Mouse (Mus musculus) left cerebral cortex, postnatal 4 days (tissue): ENCODE measurements around the gene Zfp750. TPM values are rescaled to one million over a fixed set of nuclear protein-coding genes. Genes with fewer than 3 reads are reported as not detected.

Source experiments
- DNase-seq: peaks from one replicate; pipeline ENCODE4 v3.0.0-alpha.2; 2022
- intact Hi-C: fragments of 180-260 bp; cut with DNase I; formaldehyde crosslinking; loops from one replicate; pipeline ENCODE4 v1.15.1; 2025
- total RNA-seq, 2 experiments: library from RNA; stranded (reverse); gene quantifications; 2 replicates each; pipeline ENCODE4 v1.2.3; 2021

Zfp750 gene
- total RNA-seq, 2 experiments from 2014 or later, result not detected

GRCm38 (mm10) chr11:121479476-121480203 is 39.5 kb downstream of the Zfp750 start:
- intact Hi-C loops, result loop anchor here (5.0 to 10.0 kb wide), 2 partner anchors 115 to 328 kb away; no protein-coding TSS in a partner anchor
- DNase-seq, result no peak

DNA sequence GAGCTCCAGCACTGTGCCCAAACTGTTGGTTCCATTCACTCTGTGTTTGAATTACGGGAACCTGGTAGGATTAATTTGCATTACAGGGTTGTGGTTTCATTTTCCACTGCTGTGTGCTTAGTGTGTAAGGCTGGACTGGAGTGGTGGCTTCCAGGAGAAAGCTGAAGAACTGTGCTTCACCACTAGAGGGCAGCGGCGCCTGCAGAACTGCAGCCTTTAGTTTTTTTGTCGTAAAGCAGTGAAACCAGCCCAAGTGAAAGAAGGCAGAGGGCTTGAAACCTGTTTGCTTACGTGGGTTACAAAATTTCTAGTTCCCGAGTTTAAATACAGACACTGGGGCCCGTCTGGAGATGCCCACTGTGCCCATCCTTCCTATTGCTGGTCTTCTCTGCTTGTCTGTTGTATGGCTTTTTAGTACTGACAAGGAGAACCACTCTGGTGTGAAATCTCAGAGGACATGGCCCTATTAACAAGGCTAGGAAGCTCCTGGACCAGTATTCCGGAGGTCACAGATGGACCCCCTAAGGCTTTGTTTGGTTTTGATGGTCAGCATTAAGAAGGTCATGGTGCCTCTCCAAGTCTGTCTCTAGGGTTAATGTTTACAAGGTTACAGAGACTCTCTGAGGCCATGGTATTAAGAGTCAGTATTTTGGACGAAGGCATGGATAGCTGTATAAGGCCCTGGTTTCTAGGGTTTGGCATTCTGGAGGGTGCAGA is 43.3 kb downstream of the Zfp750 start:
- DNase-seq, result peak; percentile 77
- intact Hi-C loops, result loop anchor here (5.0 to 10.0 kb wide), 2 partner anchors 119 to 331 kb away; no protein-coding TSS in a partner anchor

DNA sequence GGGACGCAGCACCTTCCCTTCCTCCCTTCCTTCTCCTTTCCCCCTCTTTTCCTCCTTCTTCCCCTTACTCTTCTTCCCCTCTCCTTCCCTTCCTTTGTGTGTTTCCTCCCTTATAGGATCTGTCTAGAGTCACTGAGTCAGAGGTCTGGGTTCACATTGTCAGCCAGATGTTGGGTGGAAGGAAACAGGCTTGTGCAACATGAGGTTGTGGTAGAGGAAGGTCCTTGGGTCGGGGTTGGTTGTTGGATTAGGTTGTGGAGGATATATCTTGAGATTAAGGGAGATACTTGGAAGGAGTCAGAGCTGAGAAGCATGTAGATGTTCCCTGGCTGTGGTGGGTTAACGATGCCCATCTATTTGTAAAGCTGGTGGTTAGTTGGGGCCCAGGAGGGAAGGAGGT is 44.3 kb downstream of the Zfp750 start:
- intact Hi-C loops, result loop anchor here (5.0 to 10.0 kb wide), 2 partner anchors 120 to 332 kb away; no protein-coding TSS in a partner anchor
- no peak for DNase-seq

DNA sequence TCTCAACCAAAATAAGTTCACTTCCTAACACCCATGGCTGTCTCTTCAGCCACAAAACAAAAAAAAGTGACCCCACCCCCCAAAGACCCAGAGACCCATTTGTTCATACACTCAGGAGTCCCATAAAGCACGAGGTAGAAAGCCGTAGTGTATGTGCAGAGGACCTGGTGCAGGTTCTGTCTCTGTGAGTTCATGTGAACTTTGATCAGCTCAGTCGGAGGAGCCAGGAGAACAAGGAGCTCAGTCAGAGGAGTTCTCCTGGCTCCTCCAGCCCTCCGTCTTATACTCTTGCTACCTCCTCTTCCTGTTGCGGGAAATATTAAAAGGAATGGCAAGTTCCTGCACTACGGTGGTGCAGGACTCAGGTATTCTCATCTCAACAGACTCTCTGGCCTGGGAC is 51.7 kb downstream of the Zfp750 start:
- intact Hi-C loops, result no loop called here
- DNase-seq, result no peak

Other genes with a start within 250 kb of the Zfp750 start
- 10 to 100 TPM; 57.3 to 64.8 TPM for gene Wdr45b, start 164.9 kb downstream of the Zfp750 start, total RNA-seq
- 10 to 100 TPM; 13.6 to 16.4 TPM for gene Rab40b, start 131.1 kb downstream of the Zfp750 start, total RNA-seq
- gene Fn3krp, start 97.9 kb downstream of the Zfp750 start, total RNA-seq, result 10 to 100 TPM; 17.9 to 18.1 TPM
- 1 to 10 TPM; 4.9 to 5.7 TPM for gene Fn3k, start 84.4 kb downstream of the Zfp750 start, total RNA-seq
- 10 to 100 TPM; 68.4 to 75.2 TPM for gene Tbcd, start 67.4 kb downstream of the Zfp750 start, total RNA-seq
- 1 to 10 TPM; 7.2 to 7.6 TPM for gene B3gntl1, start 153.8 kb upstream of the Zfp750 start, total RNA-seq
- gene Metrnl, start 182.2 kb upstream of the Zfp750 start, total RNA-seq, result 1 to 10 TPM; 6.5 to 6.8 TPM